ENCODE assay signal across 24 mouse cellular contexts in the genomic region with DNA sequence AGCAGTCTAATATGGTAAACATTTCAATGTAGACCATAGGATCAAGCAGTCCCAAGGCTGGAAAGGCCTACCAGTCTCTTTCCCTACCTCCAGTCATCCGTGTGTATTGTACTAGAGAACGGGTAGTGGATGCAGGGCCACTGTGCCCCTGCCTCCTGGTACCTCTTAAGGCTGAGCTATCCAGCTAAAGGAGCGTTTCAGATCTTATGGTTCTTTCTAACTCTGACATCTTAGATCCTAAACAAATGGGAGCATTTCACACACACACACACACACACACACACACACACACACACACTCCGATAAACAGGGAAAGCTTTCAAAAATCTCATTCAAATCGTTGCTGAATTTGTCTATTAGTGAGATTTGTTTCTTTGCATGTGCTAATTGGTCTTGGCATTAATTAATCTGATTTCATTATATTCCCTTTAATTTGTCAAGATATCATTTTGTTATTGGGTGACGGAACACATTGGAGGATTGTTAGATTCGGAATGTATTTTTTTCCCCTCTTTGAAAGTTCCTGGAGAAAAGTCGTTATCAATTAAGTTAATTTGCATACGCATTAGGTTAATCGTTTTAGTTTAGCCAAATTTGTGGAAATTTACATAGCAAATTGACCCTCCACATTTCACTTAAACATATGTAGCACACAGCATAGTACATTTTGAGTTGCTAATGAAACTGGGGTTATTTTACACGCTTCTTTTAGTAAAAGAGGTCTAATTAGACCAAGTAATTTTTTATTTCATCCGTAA.
A peak's percentile ranks its signal among the peaks of the same experiment; 100 is the strongest.
DNase-seq lines count a peak whose midpoint lies in the region; ATAC-seq and TF ChIP-seq lines count a peak whose summit lies in the region.
"Had no signal": no experiment of that assay in that cellular context is flagged by ENCODE, and none has a peak within 500 bp of the region (broad histone marks: within the 10 kb centered on the region; RNA-seq: fewer than 3 reads in every experiment).

No protein-coding gene starts in this region.

- H3K27me3 ChIP-seq in forebrain, embryonic 15.5 days: peaks cover 15% of the 10 kb centered on the region; the same call in 1 of the 2 replicates
- peaks cover 37% of the 10 kb centered on the region for H3K27me3 ChIP-seq in forebrain, embryonic 12.5 days
- H3K27me3 ChIP-seq: embryonic facial prominence, embryonic 13.5 days; intestine, embryonic 15.5 days; liver, embryonic 15.5 days; midbrain, embryonic 15.5 days; neural tube, embryonic 12.5 days had no signal

- no peak for TF ChIP-seq CTCF in layer of hippocampus, adult 2 months (conservative IDR thresholded peaks at IDR 0.05)

- peaks cover 26% of the 10 kb centered on the region for H3K4me1 ChIP-seq in forebrain, embryonic 15.5 days
- H3K4me1 ChIP-seq in forebrain, embryonic 12.5 days: no peaks in the 10 kb centered on the region; the same call in 1 of the 2 replicates
- H3K4me1 ChIP-seq: embryonic facial prominence, embryonic 13.5 days; intestine, embryonic 15.5 days; limb, embryonic 12.5 days; liver, embryonic 15.5 days; midbrain, embryonic 10.5 days; neural tube, embryonic 12.5 days had no signal

- no peaks in the 10 kb centered on the region for H3K9me3 ChIP-seq in forebrain, embryonic 15.5 days
- no peaks in the 10 kb centered on the region for H3K9me3 ChIP-seq in forebrain, embryonic 12.5 days
- H3K9me3 ChIP-seq: embryonic facial prominence, embryonic 13.5 days; intestine, embryonic 15.5 days; limb, embryonic 12.5 days; liver, embryonic 15.5 days; midbrain, embryonic 10.5 days; midbrain, embryonic 15.5 days; neural tube, embryonic 12.5 days had no signal

- H3K4me3 ChIP-seq in forebrain, embryonic 15.5 days: no peak overlapping the region
- no peak overlapping the region for H3K4me3 ChIP-seq in forebrain, embryonic 12.5 days (replicated peaks)
- peak overlapping the region; percentile 26 for H3K4me3 ChIP-seq in layer of hippocampus, adult 2 months
- H3K4me3 ChIP-seq: embryonic facial prominence, embryonic 13.5 days; intestine, embryonic 15.5 days; limb, embryonic 12.5 days; liver, embryonic 15.5 days; midbrain, embryonic 10.5 days; midbrain, embryonic 15.5 days; neural tube, embryonic 12.5 days had no signal

- 16% methylated on average over 12 of the region's 12 CpGs for WGBS in forebrain, embryonic 15.5 days
- 45% methylated on average over 12 of the region's 12 CpGs for WGBS in forebrain, embryonic 12.5 days

- ATAC-seq in forebrain, embryonic 15.5 days (replicated peaks): peak; percentile 43
- ATAC-seq in forebrain, embryonic 12.5 days (ENCODE audit: low FRiP score): no peak
- no peak for ATAC-seq in megakaryocyte-erythroid progenitor cell, adult 5-6 weeks (replicated peaks; ENCODE audit: low FRiP score, low TSS enrichment, poor library complexity, severe bottlenecking)
- ATAC-seq: intestine, embryonic 15.5 days; midbrain, embryonic 15.5 days had no signal

- H3K27ac ChIP-seq in forebrain, embryonic 15.5 days (replicated peaks): peak overlapping the region; percentile 75
- no peak overlapping the region for H3K27ac ChIP-seq in forebrain, embryonic 12.5 days
- H3K27ac ChIP-seq in layer of hippocampus, adult 2 months: peak overlapping the region; percentile 79
- H3K27ac ChIP-seq: embryonic facial prominence, embryonic 13.5 days; intestine, embryonic 15.5 days; limb, embryonic 12.5 days; liver, embryonic 15.5 days; midbrain, embryonic 10.5 days; midbrain, embryonic 15.5 days; neural tube, embryonic 12.5 days had no signal

- peak overlapping the region; percentile 32 for H3K4me2 ChIP-seq in forebrain, embryonic 15.5 days (replicated peaks)
- H3K4me2 ChIP-seq in forebrain, embryonic 12.5 days: no peak overlapping the region
- H3K4me2 ChIP-seq: embryonic facial prominence, embryonic 13.5 days; intestine, embryonic 15.5 days; limb, embryonic 12.5 days; liver, embryonic 15.5 days; lung, embryonic 14.5 days; midbrain, embryonic 15.5 days; neural tube, embryonic 12.5 days had no signal

- DNase-seq in layer of hippocampus, adult 2 months (ENCODE audit: low spot score in 2 of 2): peak in 1 of 2 experiments; percentile 6
- no peak for DNase-seq in layer of hippocampus, adult 18-20 months (ENCODE audit: low spot score in 2 of 2)
- DNase-seq in spleen, postnatal 4 days (ENCODE audit: low spot score in 2 of 2): peak; percentile 1 to 3
- no peak for DNase-seq in spleen, postnatal 10 days (ENCODE audit: low spot score in 2 of 2)
- DNase-seq: adrenal gland, postnatal 25 days; cerebellum, adult 18-20 months; gastrocnemius, postnatal 10 days; kidney, adult 2 months; kidney, postnatal 36 days; lung, embryonic 14.5 days; lung, postnatal 14 days; spleen, adult 18-20 months; thymus, adult 2 months; thymus, postnatal 36 days had no signal

- H3K9ac ChIP-seq in forebrain, embryonic 15.5 days (replicated peaks): no peak overlapping the region
- no peak overlapping the region for H3K9ac ChIP-seq in forebrain, embryonic 12.5 days
- H3K9ac ChIP-seq: embryonic facial prominence, embryonic 13.5 days; intestine, embryonic 15.5 days; limb, embryonic 12.5 days; liver, embryonic 15.5 days; lung, embryonic 14.5 days; midbrain, embryonic 15.5 days; neural tube, embryonic 12.5 days had no signal

- no peaks in the 10 kb centered on the region for H3K36me3 ChIP-seq in forebrain, embryonic 15.5 days
- no peaks in the 10 kb centered on the region for H3K36me3 ChIP-seq in forebrain, embryonic 12.5 days (replicated peaks)
- H3K36me3 ChIP-seq: embryonic facial prominence, embryonic 13.5 days; intestine, embryonic 15.5 days; limb, embryonic 12.5 days; liver, embryonic 15.5 days; midbrain, embryonic 10.5 days; midbrain, embryonic 15.5 days; neural tube, embryonic 12.5 days had no signal

Comparison
In these comparisons a context has a peak if more than half of its experiments do, and no peak if none do; other contexts are left out.
1. DNase-seq: peak in spleen, postnatal 4 days (2 of 2); none in layer of hippocampus, adult 18-20 months (0 of 2) and spleen, postnatal 10 days (0 of 2).